Mouse (Mus musculus) liver, postnatal 0 days (tissue): ENCODE data around the gene Tfb2m.

Experiments
- CTCF ChIP-seq: sonication (generic); IDR thresholded peaks from 2 replicates; pipeline ENCODE4 v1.5.1; 2016; ENCODE audit warnings: antibody characterized with exemption, low read depth
- EP300 ChIP-seq: IDR thresholded peaks from 2 replicates; pipeline ENCODE4 v1.6.1; 2016; ENCODE audit warnings: antibody characterized with exemption, low read depth, mild to moderate bottlenecking

GRCm38 (mm10) chr1:179580200-179580599 lies 34.1 kb upstream of the Tfb2m start:
- TF ChIP-seq CTCF (no peak), EP300 (no peak)
